Mouse (Mus musculus) midbrain, embryonic 11.5 days (tissue): ENCODE measurements around the gene Carns1. TPM values are rescaled to one million over a fixed set of nuclear protein-coding genes. Genes with fewer than 3 reads are reported as not detected.

Experiments
- ATAC-seq: fragments of 200-750 bp; cut with Nextera tagmentation; 2 replicates; pipeline ENCODE4 v1.8.0; 2017; ENCODE audit warnings: moderate TSS enrichment, moderate library complexity; ENCODE audit not compliant: low FRiP score
- DNase-seq: peaks from one replicate; pipeline ENCODE4 v3.0.0; 2015; ENCODE audit warnings: low spot score; ENCODE audit errors: missing footprints
- H3K27ac ChIP-seq: fragments of 300-500 bp; sonication (generic); 2 replicates; pipeline ENCODE4 v1.5.1; 2014; ENCODE audit warnings: low read depth, low read length
- H3K27me3 ChIP-seq: fragments of 300-500 bp; sonication (generic); 2 replicates; pipeline ENCODE4 v1.6.1; 2014; ENCODE audit warnings: mild to moderate bottlenecking, low read length, moderate library complexity, mixed read lengths; ENCODE audit not compliant: control insufficient read depth, insufficient read depth
- H3K36me3 ChIP-seq: fragments of 300-500 bp; sonication (generic); 2 replicates; pipeline ENCODE4 v1.6.1; 2014; ENCODE audit warnings: mild to moderate bottlenecking, low read length, moderate library complexity, mixed read lengths; ENCODE audit not compliant: control insufficient read depth, insufficient read depth
- H3K4me1 ChIP-seq: fragments of 300-500 bp; sonication (generic); 2 replicates; pipeline ENCODE4 v1.6.1; 2014; ENCODE audit warnings: low read length; ENCODE audit not compliant: control insufficient read depth, insufficient read depth
- H3K4me2 ChIP-seq: fragments of 300-500 bp; sonication (generic); 2 replicates; pipeline ENCODE4 v1.6.1; 2014; ENCODE audit warnings: mild to moderate bottlenecking, moderate library complexity
- H3K4me3 ChIP-seq: fragments of 300-500 bp; sonication (generic); 2 replicates; pipeline ENCODE4 v1.5.1; 2014; ENCODE audit warnings: low read depth, low read length
- H3K9ac ChIP-seq: fragments of 300-500 bp; sonication (generic); 2 replicates; pipeline ENCODE4 v1.6.1; 2014; ENCODE audit warnings: low read length
- H3K9me3 ChIP-seq: fragments of 300-500 bp; sonication (generic); 2 replicates; pipeline ENCODE4 v1.6.1; 2016; ENCODE audit warnings: low read length; ENCODE audit not compliant: control insufficient read depth
- WGBS: fragments of 180-500 bp; shearing (Covaris S2); extraction: QIAGEN DNeasy Blood & Tissue Kit; methylation state at CpG from one replicate; pipeline ENCODE4 v1.1.7; 2014; 5-methylcytosine and 5-hydroxymethylcytosine counted together
- polyA plus RNA-seq: library from polyadenylated mRNA; unstranded; fragments of >200 nt; fragmentation: Nextera tagmentation; extraction: Ambion mirVana; gene quantifications from 2 replicates; pipeline ENCODE4 v1.2.1, GENCODE M21; 2014

Gene Carns1
- polyA plus RNA-seq, 1 experiment from 2014 or later, result 2.9 TPM

DNA sequence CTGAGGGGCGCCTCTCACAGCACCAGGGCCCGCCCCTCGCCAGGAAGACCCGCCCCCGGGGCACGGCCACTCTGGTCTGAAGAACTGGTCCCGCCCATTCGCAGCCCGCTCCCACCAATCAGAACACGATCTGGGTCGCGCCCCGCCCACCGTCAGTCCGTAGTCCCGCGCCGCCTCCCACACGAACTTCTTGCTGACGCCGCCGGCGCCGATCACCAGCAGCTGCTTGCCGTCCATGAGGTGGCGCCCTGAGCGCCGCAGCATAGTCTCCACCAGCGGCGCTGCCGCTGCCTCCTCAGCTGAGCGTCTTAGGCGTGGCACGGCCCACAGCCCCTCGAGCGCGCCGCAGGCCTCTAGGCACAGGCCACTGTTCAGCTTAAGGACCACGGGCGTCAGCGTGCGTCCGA, 5.9 kb downstream of the Carns1 start:
- peak; percentile 95 for ATAC-seq
- H3K9ac ChIP-seq, result peak overlapping the region; percentile 84
- DNase-seq, result peak; percentile 100

DNA sequence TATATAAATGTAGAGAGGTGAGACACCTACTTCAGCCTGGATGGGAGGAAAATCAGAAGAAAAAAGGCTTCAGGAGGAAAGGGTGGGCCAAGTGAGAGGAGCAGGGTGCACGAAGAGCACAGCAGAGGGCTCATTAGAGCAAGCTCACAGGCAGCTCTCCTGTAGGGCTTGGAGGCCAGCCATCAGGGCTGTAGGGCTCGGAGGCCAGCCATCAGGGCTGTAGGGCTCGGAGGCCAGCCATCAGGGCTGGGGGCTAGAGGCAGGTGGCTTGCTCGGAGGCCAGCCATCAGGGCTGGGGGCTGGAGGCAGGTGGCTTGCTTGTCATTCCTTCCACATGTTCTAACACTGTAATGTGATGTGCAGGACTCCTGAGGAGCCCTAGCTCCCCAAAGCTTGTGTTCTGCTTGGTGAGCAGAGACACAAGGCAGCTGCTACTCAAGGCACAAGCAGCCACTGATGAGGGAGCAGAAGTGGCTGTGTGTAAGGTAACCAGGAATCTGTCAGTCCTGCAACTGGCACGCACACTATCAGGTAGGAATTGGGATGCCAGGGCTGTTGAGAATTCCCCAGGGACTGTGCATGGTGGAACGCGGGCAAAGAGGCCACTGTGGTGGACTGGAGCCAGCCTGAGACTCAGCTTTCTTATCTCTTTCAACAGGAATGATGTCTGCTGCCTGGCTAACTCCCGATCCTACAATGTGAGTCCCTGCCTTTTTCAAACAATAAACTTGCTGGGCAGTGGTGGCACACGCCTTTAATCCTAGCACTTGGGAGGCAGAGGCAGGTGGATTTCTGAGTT, 8.4 kb downstream of the Carns1 start:
- H3K27me3 ChIP-seq, result no peaks in the 10 kb centered on the region
- 80% methylated on average over 9 of the region's 9 CpGs for WGBS
- H3K4me1 ChIP-seq, result peaks cover 18% of the 10 kb centered on the region
- no peak for DNase-seq
- no peaks in the 10 kb centered on the region for H3K36me3 ChIP-seq
- no peak overlapping the region for H3K4me2 ChIP-seq
- H3K9me3 ChIP-seq, result no peaks in the 10 kb centered on the region
- no peak for ATAC-seq
- H3K27ac ChIP-seq, result no peak overlapping the region
- no peak overlapping the region for H3K4me3 ChIP-seq
- no peak overlapping the region for H3K9ac ChIP-seq

More for the DNA sequence above, 5.9 kb downstream of the Carns1 start:
- Histone ChIP-seq H3K4me2 (peak overlapping the region; percentile 76), H3K27ac (peak overlapping the region; percentile 74), H3K36me3 (no peaks in the 10 kb centered on the region), H3K27me3 (no peaks in the 10 kb centered on the region), H3K9me3 (no peaks in the 10 kb centered on the region), H3K4me1 (peaks cover 7% of the 10 kb centered on the region), H3K4me3 (peak overlapping the region; percentile 34)
- under 1% methylated on average over 42 of the region's 43 CpGs for WGBS

DNA sequence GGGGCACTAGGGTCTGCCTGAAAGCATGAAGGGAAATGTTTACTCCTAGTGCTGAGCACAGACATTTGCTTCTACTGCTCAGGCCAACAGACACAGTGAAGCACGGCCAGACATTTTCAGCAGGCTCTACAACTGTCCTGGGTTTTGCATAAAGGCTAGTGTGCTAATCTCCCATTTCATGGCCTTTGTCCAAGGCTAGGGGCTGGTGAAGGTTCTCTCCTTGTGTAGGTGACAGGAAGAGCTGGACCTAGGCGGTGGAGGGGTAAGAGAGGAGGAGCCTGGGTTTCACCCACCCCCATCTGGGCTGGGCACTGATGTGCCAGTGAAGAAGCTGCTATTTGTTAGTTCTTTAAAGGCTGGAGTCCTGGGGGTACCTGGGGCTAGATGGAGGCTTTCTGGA, 10.6 kb downstream of the Carns1 start:
- Histone ChIP-seq H3K27ac (no peak overlapping the region), H3K4me2 (no peak overlapping the region), H3K27me3 (no peaks in the 10 kb centered on the region), H3K9me3 (no peaks in the 10 kb centered on the region), H3K9ac (no peak overlapping the region), H3K36me3 (peaks cover 4% of the 10 kb centered on the region; the same call in 1 of the 2 replicates), H3K4me3 (no peak overlapping the region), H3K4me1 (peaks cover 12% of the 10 kb centered on the region)
- WGBS, result 83% methylated on average over 2 of the region's 2 CpGs
- no peak for DNase-seq
- ATAC-seq, result no peak

DNA sequence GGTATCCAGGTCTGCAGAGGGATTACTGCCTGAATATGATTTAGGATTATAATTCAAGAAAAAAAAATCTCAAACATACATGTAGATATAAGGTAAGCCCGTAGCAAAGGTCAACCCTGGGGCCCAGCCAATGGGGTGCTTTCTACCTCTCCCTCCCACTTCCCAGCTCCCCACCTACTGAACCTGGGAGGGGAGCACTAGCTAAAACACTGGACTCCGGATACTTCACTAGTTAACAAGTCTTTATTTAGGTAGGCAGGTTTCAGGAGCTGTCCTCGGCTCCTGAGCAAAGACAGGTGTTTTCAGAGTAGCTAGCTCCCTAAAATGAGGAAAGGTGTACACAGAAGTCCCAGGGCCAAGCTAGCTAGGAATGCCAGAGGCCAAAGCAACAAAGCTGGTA, 11.2 kb downstream of the Carns1 start:
- no peak overlapping the region for H3K9ac ChIP-seq
- no peak overlapping the region for H3K4me3 ChIP-seq
- H3K4me2 ChIP-seq, result no peak overlapping the region
- H3K27ac ChIP-seq, result no peak overlapping the region
- H3K4me1 ChIP-seq, result peaks cover 12% of the 10 kb centered on the region
- ATAC-seq, result no peak
- no peak for DNase-seq
- H3K9me3 ChIP-seq, result no peaks in the 10 kb centered on the region
- WGBS, result 79% methylated on average over 3 of the region's 3 CpGs
- no peaks in the 10 kb centered on the region for H3K27me3 ChIP-seq
- peaks cover 9% of the 10 kb centered on the region; the same call in 1 of the 2 replicates for H3K36me3 ChIP-seq

DNA sequence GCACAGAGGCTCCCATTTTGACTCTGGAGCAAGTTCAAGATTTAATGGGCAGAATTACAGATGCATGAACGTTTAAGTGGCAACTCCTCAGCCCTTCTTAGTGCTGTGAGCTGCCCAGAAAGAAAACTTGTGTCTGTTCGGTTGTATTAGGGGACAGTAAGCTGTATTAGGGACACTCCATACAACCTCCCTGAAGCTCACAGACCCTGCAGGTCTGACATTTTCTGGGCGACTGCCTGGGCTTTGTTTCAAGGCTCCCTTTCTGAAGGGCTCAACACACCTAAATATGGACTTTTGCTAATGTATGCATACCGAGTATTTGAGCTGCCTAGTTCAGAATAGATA, 11.8 kb downstream of the Carns1 start:
- DNase-seq (no peak), ATAC-seq (peak; percentile 43; the same call in 1 of the 2 replicates)
- Histone ChIP-seq H3K36me3 (peaks cover 10% of the 10 kb centered on the region; the same call in 1 of the 2 replicates), H3K4me3 (peak overlapping the region; percentile 51), H3K4me1 (peaks cover 12% of the 10 kb centered on the region), H3K4me2 (peak overlapping the region; percentile 57), H3K27ac (peak overlapping the region; percentile 52), H3K9ac (peak overlapping the region; percentile 72), H3K27me3 (no peaks in the 10 kb centered on the region), H3K9me3 (no peaks in the 10 kb centered on the region)
- 34% methylated on average over 4 of the region's 4 CpGs for WGBS

GRCm38 (mm10) chr19:4162646-4163542, 12.4 kb downstream of the Carns1 start, which contains the start of gene Rps6kb2:
Gene Rps6kb2 (minus strand): TSS chr19:4163354.
- Histone ChIP-seq H3K4me1 (peaks cover 12% of the 10 kb centered on the region), H3K9ac (peak within 1 kb of the TSS; percentile 72), H3K27me3 (no peaks in the 10 kb centered on the region), H3K9me3 (no peaks in the 10 kb centered on the region), H3K27ac (peak within 1 kb of the TSS; percentile 52), H3K4me3 (peak within 1 kb of the TSS; percentile 51), H3K4me2 (peak within 1 kb of the TSS; percentile 57), H3K36me3 (peaks cover 14% of the 10 kb centered on the region; the same call in 1 of the 2 replicates)
- DNase-seq (peak; percentile 99), ATAC-seq (peak; percentile 91)
- 7% methylated on average over 42 of the region's 42 CpGs for WGBS

DNA sequence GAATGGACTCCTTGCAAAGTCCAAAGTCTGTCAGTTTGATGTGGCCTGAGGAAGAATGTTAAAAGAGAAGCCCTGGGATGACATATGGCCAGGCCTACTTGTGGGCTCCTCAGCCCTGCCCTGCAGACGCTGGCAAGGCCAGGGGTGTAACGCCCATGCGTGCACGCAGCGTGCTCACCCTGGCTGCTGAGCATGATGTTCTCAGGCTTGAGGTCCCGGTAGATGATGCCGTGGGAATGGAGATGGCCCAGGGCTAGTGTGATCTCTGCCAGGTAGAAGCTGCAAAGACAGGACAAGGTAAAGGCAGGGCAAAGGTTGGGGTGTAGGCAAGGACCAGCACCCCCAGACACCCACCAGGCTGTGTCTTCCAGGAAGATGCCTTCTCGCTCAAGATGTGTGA, 16.2 kb downstream of the Carns1 start:
- Histone ChIP-seq H3K4me3 (no peak overlapping the region), H3K27ac (no peak overlapping the region), H3K36me3 (peaks cover 27% of the 10 kb centered on the region; the same call in 1 of the 2 replicates), H3K9ac (no peak overlapping the region), H3K27me3 (no peaks in the 10 kb centered on the region), H3K4me2 (no peak overlapping the region), H3K4me1 (peaks cover 12% of the 10 kb centered on the region), H3K9me3 (no peaks in the 10 kb centered on the region)
- no peak for ATAC-seq
- DNase-seq, result no peak
- WGBS, result 94% methylated on average over 8 of the region's 8 CpGs

DNA sequence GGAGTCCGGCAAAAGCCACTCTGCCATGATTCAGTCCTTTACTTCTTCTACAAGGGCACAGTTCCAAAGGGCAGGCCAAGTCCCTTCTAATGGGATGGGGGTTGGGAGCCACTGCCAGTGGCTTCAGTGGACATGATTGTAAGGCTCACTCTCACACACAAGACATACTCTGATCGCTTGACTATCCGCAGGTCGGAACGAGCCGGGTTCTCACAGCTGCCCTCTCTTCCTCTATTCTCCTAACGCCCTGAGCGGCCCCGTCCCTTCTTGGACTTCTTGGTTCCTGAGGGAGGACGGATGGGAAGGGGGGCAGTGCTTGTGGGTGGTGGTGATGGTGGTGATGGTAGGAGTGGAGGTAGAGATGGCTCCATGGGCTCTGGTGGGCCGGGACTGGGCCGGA, 18.5 kb downstream of the Carns1 start:
- H3K4me1 ChIP-seq, result no peaks in the 10 kb centered on the region
- peaks cover 27% of the 10 kb centered on the region; the same call in 1 of the 2 replicates for H3K36me3 ChIP-seq
- H3K9me3 ChIP-seq, result no peaks in the 10 kb centered on the region
- ATAC-seq (no peak), DNase-seq (no peak)
- H3K27ac ChIP-seq, result no peak overlapping the region
- no peak overlapping the region for H3K4me3 ChIP-seq
- WGBS, result 93% methylated on average over 12 of the region's 12 CpGs
- H3K4me2 ChIP-seq, result no peak overlapping the region
- H3K9ac ChIP-seq, result no peak overlapping the region
- H3K27me3 ChIP-seq, result no peaks in the 10 kb centered on the region
